Mouse (Mus musculus) forebrain, embryonic 15.5 days (tissue): Measurements from ENCODE around the gene 4930555G01Rik. TPM values are rescaled to one million over a fixed set of nuclear protein-coding genes. Genes with fewer than 3 reads are reported as not detected.
A peak's percentile ranks its signal among the peaks of the same experiment; 100 is the strongest.
"Not testable (repeated sequence)": the region's sequence is repeated elsewhere in the genome, so short reads cannot be mapped to it uniquely, and the experiment has no call there.

ENCODE experiments used
- ATAC-seq: fragments of 200-750 bp; cut with Nextera tagmentation; replicated peaks from 2 replicates; pipeline ENCODE4 v1.8.0; 2017; ENCODE audit warnings: mild to moderate bottlenecking, moderate TSS enrichment, moderate library complexity
- H3K27ac ChIP-seq: fragments of 300-500 bp; sonication (generic); replicated peaks from 2 replicates; pipeline ENCODE4 v1.5.1; 2015; ENCODE audit warnings: mild to moderate bottlenecking, inconsistent platforms
- H3K27me3 ChIP-seq: fragments of 300-500 bp; sonication (generic); 2 replicates; pipeline ENCODE4 v1.6.1; 2015; ENCODE audit warnings: inconsistent platforms
- H3K36me3 ChIP-seq: fragments of 300-500 bp; sonication (generic); 2 replicates; pipeline ENCODE4 v1.6.1; 2015; ENCODE audit warnings: mild to moderate bottlenecking, inconsistent platforms
- H3K4me1 ChIP-seq: fragments of 300-500 bp; sonication (generic); 2 replicates; pipeline ENCODE4 v1.6.1; 2015; ENCODE audit warnings: inconsistent platforms
- H3K4me2 ChIP-seq: fragments of 300-500 bp; sonication (generic); replicated peaks from 2 replicates; pipeline ENCODE4 v1.6.1; 2015; ENCODE audit warnings: mild to moderate bottlenecking, inconsistent platforms
- H3K4me3 ChIP-seq: fragments of 300-500 bp; sonication (generic); 2 replicates; pipeline ENCODE4 v1.5.1; 2015; ENCODE audit warnings: mild to moderate bottlenecking, inconsistent platforms
- H3K9ac ChIP-seq: fragments of 300-500 bp; sonication (generic); replicated peaks from 2 replicates; pipeline ENCODE4 v1.6.1; 2015; ENCODE audit warnings: mild to moderate bottlenecking, inconsistent platforms
- H3K9me3 ChIP-seq: fragments of 300-500 bp; sonication (generic); 2 replicates; pipeline ENCODE4 v1.6.1; 2016; ENCODE audit warnings: inconsistent platforms
- WGBS: fragments of 180-500 bp; shearing (Covaris S2); methylation state at CpG from one replicate; pipeline ENCODE4 v1.1.7; 2015; ENCODE audit warnings: mixed read lengths; 5-methylcytosine and 5-hydroxymethylcytosine counted together
- polyA plus RNA-seq: library from polyadenylated mRNA; unstranded; fragments of >200 nt; fragmentation: Nextera tagmentation; extraction: Ambion mirVana; gene quantifications from 2 replicates; pipeline ENCODE4 v1.2.1, GENCODE M21; 2015

Gene 4930555G01Rik
- not detected in 2 replicates for polyA plus RNA-seq

- H3K27ac ChIP-seq, H3K4me3 ChIP-seq, H3K9ac ChIP-seq, H3K27me3 ChIP-seq, H3K4me2 ChIP-seq, H3K36me3 ChIP-seq, ATAC-seq, H3K9me3 ChIP-seq, H3K4me1 ChIP-seq: not testable (repeated sequence)
- WGBS, result no CpG with 5 or more reads among the region's 3 CpGs
These were observed at the start of gene 4930555G01Rik for GRCm38 (mm10) chr14:5050329-5050728. TSS of gene 4930555G01Rik (plus strand) at chr14:5050629.

DNA sequence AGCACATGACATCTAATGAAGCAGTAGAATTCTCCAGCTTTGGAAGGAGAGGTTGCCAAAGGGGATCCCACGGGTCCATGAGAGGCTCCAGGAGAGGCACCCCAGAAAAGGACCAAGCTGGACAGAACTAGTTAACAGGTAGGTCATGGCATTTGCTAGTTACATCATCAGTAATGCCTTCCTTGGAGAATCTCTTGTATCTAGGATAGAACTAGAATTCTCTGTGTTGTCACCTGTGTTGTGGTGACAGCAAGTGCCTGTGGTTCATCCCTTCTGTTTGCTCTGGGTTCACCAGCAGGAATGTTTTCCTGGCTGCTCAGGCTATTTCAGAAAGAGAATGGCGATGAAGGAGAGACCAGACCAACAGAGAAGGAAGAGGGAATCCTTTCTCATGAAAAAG, 34.8 kb upstream of the 4930555G01Rik start, which contains the start of gene Gm3298:
TSS of gene Gm3298 (plus strand) at position 301 of the 400 bp plus-strand sequence.
- not testable (repeated sequence) for ATAC-seq

DNA sequence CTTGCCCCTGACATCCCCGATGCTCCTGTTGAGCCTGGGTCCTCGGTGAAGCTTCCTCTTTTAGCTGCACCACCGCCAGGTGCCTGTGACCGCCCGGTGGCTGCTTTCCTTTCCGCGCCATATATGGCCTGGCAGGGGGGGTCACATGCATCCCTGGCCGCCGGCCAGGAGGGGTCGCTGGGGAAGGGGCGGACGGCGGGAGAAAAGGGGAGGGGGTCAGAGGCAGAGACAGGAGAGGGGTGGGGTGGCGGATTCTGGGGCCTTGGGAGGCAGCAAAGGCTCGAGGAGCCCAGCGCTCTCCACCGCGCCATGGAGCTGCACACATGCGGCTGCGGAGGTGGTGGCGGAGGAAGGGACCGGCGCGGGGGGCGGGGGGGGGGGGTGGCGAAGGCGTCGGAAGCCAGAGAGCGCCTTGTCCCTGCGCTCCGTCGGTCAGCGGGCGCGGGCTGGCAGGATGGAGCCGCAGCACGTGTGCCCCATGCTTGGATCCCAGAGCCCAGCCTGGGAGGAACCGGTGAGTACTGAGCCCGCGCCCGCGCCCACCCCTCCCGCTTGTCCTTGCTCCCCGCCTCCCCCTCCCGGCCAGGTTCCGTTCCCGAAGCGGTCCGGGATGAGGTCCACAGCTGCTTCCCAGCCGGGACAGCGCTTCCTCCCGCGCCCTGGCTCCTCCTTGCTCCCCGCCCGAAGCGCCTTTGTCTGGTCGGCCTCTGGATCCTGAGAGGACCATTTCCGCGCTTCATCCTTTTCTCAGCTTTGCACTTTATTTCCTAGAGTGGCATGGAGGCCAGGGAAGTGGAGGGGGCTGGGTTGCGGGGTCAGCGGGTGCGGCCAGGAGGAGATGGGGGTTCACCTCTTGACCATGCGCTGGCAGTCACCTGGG, 20.4 kb downstream of the 4930555G01Rik start, which contains the start of gene Gm8281:
TSS of gene Gm8281 (plus strand) at position 430 of the 880 bp plus-strand sequence.
- WGBS, result 1% methylated on average over 37 of the region's 63 CpGs
- peak within 1 kb of the TSS; percentile 50 for H3K9ac ChIP-seq
- H3K27me3 ChIP-seq, H3K36me3 ChIP-seq, ATAC-seq, H3K27ac ChIP-seq, H3K4me1 ChIP-seq, H3K9me3 ChIP-seq: not testable (repeated sequence)
- H3K4me2 ChIP-seq, result peak within 1 kb of the TSS; percentile 60
- H3K4me3 ChIP-seq, result peak within 1 kb of the TSS; percentile 47

More for the DNA sequence above, 34.8 kb upstream of the 4930555G01Rik start, which contains the start of gene Gm3298:
- not testable (repeated sequence) for H3K36me3 ChIP-seq, H3K27me3 ChIP-seq, H3K9ac ChIP-seq, H3K4me3 ChIP-seq, H3K9me3 ChIP-seq, H3K27ac ChIP-seq, H3K4me2 ChIP-seq, H3K4me1 ChIP-seq
- WGBS, result 80% methylated on average over 1 of the region's 2 CpGs

Other genes starting within 250 kb of the 4930555G01Rik start
- gene Gm3269, start 212.5 kb upstream of the 4930555G01Rik start, polyA plus RNA-seq, result not detected in 2 replicates
- gene Gm3264, start 195.1 kb upstream of the 4930555G01Rik start, polyA plus RNA-seq, result 2.3 and 3.2 TPM in 2 replicates
- not detected in 2 replicates for gene Gm3278, start 158.2 kb upstream of the 4930555G01Rik start, polyA plus RNA-seq
- gene Gm8297, start 66.7 kb upstream of the 4930555G01Rik start, polyA plus RNA-seq, result not detected in 2 replicates
- not detected in 2 replicates for gene Gm3298, start 34.7 kb upstream of the 4930555G01Rik start, polyA plus RNA-seq
- gene Gm8281, start 20.4 kb downstream of the 4930555G01Rik start, polyA plus RNA-seq, result 6.7 and 6.9 TPM in 2 replicates
- not detected in 2 replicates for gene Gm8279, start 80.9 kb downstream of the 4930555G01Rik start, polyA plus RNA-seq
- gene Gm3317, start 113.9 kb downstream of the 4930555G01Rik start, polyA plus RNA-seq, result not detected in 2 replicates
- gene Gm8271, start 135.2 kb downstream of the 4930555G01Rik start, polyA plus RNA-seq, result not detected in 2 replicates
- not detected in 2 replicates for gene Gm3526, start 210.0 kb downstream of the 4930555G01Rik start, polyA plus RNA-seq